Mouse (Mus musculus) adrenal gland, postnatal 36 days (tissue): ENCODE measurements around the gene March6. TPM values are rescaled to one million over a fixed set of nuclear protein-coding genes. Genes with fewer than 3 reads are reported as not detected.

Source experiments
- DNase-seq, 2 experiments: peaks; one replicate each; pipeline ENCODE4 v3.0.0; 2021; ENCODE audit warnings: mixed read lengths in 1 of 2
- total RNA-seq, 2 experiments: library from RNA; stranded (reverse); gene quantifications; 2 replicates each; pipeline ENCODE4 v1.2.3; 2021

The March6 gene
- total RNA-seq, 2 experiments from 2014 or later: 132 to 160 TPM

DNA sequence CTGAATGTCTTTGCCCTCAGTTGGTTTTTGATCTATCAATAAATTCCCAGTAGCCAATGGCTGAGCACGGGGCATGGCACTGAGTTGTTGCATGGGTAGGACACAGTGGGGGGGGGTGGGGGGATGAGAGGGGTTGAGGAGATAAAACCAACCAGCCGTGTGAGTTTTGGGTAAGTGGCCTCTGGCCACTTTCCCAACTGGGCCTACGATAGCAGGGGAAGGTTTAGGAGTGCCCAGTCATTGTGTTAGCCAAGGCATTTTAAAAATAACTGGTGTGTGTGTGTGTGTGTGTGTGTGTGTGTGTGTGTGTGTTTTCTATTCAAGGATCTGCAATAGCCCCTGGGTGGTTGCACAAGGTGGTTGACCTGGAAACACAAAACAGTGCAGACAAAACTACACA is 12.4 kb upstream of the March6 start:
- no peak for DNase-seq

GRCm38 (mm10) chr15:31542013-31542958 is 11.4 kb upstream of the March6 start:
- DNase-seq: peak; percentile 25 to 37

DNA sequence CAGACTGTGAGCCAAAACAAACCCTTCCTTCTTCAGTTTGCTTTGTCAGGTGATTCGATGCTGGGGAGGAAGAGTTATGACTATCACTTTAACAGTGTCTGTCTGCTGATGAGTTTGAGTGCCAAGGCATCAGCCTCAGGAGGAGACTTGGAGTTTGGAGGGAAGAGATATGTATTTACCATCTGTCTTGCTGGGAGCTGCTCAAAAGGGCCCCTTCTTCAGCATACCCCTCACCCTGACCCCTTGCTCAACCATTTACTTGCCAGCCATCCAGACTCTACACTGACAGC is 9.6 kb upstream of the March6 start:
- no peak for DNase-seq

- no peak for DNase-seq
Observed at GRCm38 (mm10) chr15:31539643-31540512, 9.0 kb upstream of the March6 start.

DNA sequence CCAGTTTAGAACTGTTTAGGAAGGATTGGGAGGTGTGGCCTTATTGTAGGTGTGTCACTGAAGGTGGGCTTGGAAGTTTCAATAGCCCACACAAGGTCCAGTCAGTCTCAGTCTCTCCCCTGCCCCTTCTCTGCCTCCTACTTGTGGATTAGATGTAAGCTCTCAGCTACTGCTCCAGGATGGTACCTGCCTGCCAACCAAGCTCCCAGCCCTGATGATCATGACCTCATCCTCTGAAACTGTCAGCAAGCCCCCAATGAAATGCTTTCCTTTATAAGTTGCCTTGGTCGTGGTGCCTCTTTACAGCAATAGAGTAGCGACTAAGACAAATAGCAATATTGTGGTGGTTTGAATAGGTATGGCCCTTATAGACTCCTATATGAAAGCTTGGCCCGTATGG is 7.5 kb upstream of the March6 start:
- DNase-seq: no peak

GRCm38 (mm10) chr15:31537706-31538105 is 6.9 kb upstream of the March6 start:
- no peak for DNase-seq

DNA sequence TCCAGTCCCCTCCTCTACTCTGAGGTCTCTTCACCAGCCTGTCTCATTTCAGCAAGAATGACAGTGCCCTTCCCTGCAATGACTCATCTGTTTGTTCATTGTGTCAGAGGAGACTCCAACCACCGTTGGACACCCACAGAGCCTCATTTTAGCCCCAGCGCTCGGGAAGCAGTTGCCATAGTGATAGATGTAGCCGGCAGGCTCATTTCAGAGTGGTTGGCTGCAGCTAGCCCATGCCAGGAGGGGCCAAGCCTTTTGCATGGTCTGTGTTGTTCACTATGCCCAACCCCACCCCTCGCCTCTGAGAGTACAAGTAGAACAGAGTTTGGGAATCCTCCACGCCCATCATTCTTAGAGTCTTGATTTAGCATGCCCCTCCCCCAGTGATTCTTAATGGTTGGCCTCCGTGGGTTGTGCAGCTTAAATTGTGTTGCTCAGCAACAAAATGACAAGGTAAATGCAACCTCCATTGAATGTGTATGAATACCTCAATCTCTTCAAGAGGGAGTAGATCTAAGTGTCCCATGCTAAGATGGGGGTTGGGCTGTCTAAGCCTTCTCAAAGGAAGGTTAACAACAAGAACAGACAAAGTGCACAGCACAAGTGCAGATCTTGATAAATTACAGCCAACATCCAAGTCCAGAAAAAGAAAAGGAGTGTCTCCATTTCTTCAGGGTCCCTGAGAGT is 5.3 kb upstream of the March6 start:
- peak; percentile 61 to 72 for DNase-seq

DNA sequence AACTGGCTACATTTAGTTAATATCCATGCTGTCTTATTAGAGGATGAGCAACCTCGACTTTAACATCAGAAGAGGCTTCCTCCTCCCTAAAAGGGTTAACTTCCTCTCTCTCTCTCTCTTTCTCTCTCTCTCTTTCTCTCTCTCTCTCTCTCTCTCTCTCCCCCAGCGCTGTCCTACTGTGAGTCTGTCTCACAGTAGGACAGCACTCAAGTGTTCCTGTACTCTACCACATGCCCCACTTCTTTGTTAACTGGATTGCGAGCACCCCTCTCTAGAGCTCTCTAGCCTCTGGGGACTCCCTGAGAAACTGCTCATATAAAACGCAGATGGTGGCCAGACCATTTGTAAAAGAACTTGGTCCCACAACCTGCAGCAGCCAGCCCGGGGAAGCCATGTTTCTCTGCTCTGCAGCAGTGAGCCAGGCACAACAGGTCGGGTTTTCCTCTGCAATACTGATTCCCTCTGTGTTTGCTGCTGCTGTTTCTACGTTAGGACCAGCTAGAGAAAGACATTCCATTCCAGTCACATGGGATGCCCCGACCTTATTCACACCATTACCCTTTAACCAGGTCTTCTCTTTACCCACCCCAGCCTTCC is 4.5 kb upstream of the March6 start:
- DNase-seq: peak in 1 of 2 experiments; percentile 12

DNA sequence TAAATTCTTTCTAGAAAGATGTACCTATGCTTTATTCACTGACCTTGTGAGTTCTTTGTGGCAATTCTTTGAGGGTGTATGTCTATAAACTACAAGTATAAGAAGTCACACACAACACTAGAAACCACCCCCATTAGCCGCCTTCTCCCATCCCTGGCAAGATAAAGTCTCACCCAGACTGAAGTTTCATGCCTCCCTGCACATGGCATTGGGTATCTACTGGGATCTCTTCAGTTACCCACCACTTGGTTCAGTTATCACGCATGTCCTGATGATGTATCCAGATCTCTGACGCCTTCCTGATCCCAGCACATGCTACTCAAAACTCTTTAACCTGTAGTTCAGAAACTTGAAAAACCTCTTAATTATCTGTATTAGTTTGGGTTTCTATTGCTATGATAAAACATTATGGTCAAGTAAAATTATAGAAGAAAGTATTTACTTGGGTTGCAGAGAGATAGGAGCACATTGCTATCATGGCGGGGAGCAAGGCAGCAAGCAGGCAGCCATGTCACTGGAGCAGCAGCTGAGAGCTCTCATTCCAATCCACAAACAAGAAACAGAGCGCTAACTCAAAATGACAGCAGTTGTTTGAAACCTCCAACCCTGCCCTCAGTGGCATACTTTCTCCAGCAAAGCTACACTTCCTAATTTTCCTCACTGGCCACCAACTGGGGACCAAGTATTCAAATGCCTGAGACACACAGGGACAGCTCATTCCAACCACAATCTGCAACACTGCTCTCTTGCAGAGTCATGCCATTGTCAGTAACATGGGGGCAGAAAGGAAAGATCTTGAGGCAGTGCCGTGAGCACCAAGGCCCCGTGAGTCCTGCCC is 3.8 kb upstream of the March6 start:
- no peak for DNase-seq

DNA sequence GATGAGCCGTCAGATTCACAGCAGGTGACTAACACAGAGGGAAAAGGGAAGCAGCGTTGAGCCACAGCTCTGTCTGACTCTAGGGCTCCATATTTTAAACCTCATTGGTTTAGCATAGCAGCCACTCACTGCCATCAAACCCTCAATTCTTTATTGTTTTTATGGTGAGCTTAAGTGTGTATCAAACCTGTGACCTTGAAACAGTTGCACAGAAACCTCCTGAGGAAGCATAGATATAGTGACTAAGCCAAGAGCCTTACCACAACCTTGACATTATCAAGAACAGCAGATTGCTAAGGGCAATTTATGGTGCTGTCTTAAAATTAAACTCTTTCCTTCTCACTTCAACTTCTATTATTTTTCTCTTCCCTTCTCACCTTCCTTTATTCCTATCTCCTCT is 2.7 kb upstream of the March6 start:
- DNase-seq: no peak

GRCm38 (mm10) chr15:31532331-31533021 is 1.6 kb upstream of the March6 start:
- no peak for DNase-seq

DNA sequence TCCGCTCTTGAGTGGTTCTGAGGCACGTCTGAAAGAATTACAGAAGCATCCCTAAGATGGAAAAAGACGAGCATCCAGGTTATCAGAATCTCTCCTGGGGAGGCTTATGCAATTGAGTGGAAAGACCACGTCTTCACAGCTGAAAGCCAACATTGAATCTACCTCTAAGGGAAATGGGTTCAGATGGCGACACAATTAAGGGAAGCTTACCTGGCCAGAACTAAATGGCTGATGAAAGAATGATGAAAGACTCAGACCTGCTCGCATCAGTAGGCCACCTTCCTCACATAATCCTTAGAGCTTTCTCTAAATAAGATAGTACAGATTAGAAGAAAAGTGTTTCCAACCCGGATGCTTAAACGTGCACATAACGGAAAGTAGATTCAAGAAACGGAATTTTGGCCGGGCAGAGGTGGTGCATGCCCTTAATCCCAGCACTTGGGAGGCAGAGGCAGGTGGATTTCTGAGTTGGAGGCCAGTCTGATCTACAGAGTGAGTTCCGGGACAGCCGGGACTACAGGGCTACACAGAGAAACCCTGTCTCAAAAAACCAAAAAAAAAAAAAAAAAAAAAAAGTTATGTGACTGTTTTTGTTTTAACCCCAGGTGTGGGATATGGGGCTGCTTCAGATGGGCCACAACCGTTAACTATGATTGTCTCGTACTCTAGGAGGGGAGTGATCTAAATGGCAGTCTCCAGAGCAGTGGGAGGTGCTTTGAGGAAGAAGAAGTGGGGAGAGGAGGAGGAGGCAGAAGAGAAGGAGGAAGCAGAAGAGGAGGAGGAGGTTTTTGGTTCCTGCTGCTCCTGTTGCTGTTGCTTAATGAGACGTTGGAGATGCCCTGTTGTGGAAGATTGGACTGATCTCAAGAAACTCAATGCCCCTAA is 835 bp upstream of the March6 start:
- no peak for DNase-seq

GRCm38 (mm10) chr15:31529811-31530658 is 818 bp downstream of the March6 start:
- DNase-seq: peak; percentile 39 to 60

- no peak for DNase-seq
Observed at GRCm38 (mm10) chr15:31529103-31529502, 1.8 kb downstream of the March6 start.

DNA sequence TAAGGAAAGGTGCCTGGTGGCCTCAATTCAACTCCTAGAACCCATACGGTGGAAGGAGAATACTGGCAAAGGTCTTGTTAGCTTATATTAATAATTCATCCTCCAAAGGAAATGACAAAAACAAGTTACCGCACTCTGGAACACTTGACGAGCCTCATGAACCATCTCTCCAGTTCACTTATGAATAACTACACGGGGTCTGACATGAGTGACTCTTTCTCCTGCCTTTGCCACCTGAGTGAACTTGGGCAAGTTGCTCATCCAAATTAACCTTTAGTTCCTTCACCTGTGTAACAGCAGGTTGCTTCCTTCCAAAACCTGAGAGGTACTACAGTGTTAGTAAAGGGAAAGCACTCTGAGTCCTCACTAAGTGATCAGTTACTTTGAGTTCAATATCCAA is 2.4 kb downstream of the March6 start:
- DNase-seq: no peak

DNA sequence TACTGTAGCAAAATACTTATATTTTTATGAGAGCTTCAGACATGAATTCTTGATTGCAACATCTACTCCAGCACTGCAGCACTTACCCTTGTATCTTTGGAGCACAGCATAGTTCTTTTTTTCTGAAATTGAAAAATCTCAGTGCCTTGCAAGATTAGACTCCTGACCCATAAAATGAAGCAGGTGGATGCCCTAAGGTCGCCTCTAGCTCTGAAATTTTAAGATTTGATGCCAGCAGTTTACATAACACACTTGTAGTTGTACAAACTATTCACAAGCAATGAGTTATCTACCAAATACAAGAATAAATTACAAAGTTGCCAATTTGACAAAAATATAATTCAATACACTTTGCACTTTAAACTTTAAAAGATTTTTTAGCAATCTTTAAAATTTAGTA is 4.4 kb downstream of the March6 start:
- DNase-seq: no peak

GRCm38 (mm10) chr15:31519000-31519399 is 11.9 kb downstream of the March6 start:
- no peak for DNase-seq

DNA sequence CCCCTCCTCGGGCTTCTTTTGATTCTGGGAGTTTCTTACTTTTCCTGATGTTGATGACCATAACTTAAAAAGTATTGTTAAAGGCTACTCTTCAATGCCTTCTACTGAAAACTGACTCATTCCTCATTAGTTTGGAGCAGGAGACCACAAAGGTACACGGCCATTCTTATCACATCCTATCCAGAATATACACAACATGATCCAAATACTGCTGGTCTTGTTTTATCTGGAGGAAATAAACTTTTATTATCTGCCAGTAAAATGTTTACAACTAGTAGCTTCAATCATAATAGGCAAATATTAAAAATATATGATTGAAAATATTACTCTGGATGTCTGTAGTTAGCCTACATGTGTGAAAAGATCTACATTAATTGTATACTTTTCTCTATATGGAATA is 12.5 kb downstream of the March6 start:
- DNase-seq: no peak

DNA sequence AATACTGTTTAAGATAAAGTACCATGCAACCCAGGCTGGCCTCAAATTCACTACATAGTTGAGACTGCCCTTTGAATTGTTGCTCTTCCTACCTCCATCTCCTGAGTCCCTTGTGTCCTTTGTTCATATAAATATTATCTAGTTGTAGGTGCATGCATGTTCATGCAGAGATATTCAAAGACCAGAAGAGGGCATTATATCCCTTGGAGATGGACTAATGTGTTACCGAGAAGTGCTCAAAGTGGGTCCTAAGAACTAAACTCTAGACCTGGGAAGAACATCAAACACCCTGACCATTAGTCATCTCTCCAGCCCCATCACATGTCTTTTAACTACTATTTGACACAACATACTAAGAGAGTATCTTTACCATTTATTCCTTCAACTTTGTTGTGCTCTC is 13.7 kb downstream of the March6 start:
- no peak for DNase-seq
